Mouse (Mus musculus) stomach, postnatal 0 days (tissue): ENCODE data around the gene Krt10. TPM values are rescaled to one million over a fixed set of nuclear protein-coding genes. Genes with fewer than 3 reads are reported as not detected.

Experiments used
- ATAC-seq: fragments of 200-750 bp; cut with Nextera tagmentation; 2 replicates; pipeline ENCODE4 v1.8.0; 2017; ENCODE audit not compliant: low FRiP score, low TSS enrichment
- DNase-seq: peaks from one replicate; pipeline ENCODE4 v3.0.0-alpha.2; 2016; ENCODE audit warnings: low spot score
- H3K27ac ChIP-seq: fragments of 300-500 bp; sonication (generic); replicated peaks from 2 replicates; pipeline ENCODE4 v1.5.1; 2014; ENCODE audit warnings: mild to moderate bottlenecking, control low read depth
- H3K27me3 ChIP-seq: fragments of 300-500 bp; sonication (generic); 2 replicates; pipeline ENCODE4 v1.6.1; 2014; ENCODE audit warnings: low read length; ENCODE audit not compliant: control insufficient read depth, insufficient read depth
- H3K36me3 ChIP-seq: fragments of 300-500 bp; sonication (generic); 2 replicates; pipeline ENCODE4 v1.6.1; 2014; ENCODE audit warnings: low read length, mixed read lengths; ENCODE audit not compliant: control insufficient read depth, insufficient read depth
- H3K4me1 ChIP-seq: fragments of 300-500 bp; sonication (generic); replicated peaks from 2 replicates; pipeline ENCODE4 v1.6.1; 2014; ENCODE audit warnings: antibody characterized with exemption; ENCODE audit not compliant: control insufficient read depth, insufficient read depth
- H3K4me2 ChIP-seq: fragments of 300-500 bp; sonication (generic); replicated peaks from 2 replicates; pipeline ENCODE4 v1.6.1; 2014; ENCODE audit warnings: low read depth, mild to moderate bottlenecking, control low read depth, moderate library complexity
- H3K4me3 ChIP-seq: fragments of 300-500 bp; sonication (generic); 2 replicates; pipeline ENCODE4 v1.5.1; 2014; ENCODE audit warnings: low read depth, low read length, control low read depth
- H3K9ac ChIP-seq: fragments of 300-500 bp; sonication (generic); 2 replicates; pipeline ENCODE4 v1.6.1; 2014; ENCODE audit warnings: mild to moderate bottlenecking, low read length, control low read depth, mixed read lengths
- H3K9me3 ChIP-seq: fragments of 300-500 bp; sonication (generic); 2 replicates; pipeline ENCODE4 v1.6.1; 2016; ENCODE audit warnings: low read length; ENCODE audit not compliant: control insufficient read depth
- CTCF ChIP-seq: IDR thresholded peaks from 2 replicates; pipeline ENCODE4 v1.5.1; 2016; ENCODE audit warnings: antibody characterized with exemption, low read depth, mild to moderate bottlenecking, moderate library complexity
- EP300 ChIP-seq: optimal IDR thresholded peaks from 2 replicates; pipeline ENCODE3; 2016; ENCODE audit warnings: antibody characterized with exemption
- WGBS: fragments of 180-500 bp; shearing (Covaris S2); extraction: QIAGEN DNeasy Blood & Tissue Kit; methylation state at CpG from one replicate; pipeline ENCODE4 v1.1.7; 2014; 5-methylcytosine and 5-hydroxymethylcytosine counted together
- polyA plus RNA-seq: library from polyadenylated mRNA; unstranded; fragments of >200 nt; fragmentation: Nextera tagmentation; extraction: Ambion mirVana; gene quantifications from 2 replicates; pipeline ENCODE4 v1.2.1, GENCODE M21; 2015

Gene Krt10
- polyA plus RNA-seq, 1 experiment from 2014 or later, result 431 TPM

DNA sequence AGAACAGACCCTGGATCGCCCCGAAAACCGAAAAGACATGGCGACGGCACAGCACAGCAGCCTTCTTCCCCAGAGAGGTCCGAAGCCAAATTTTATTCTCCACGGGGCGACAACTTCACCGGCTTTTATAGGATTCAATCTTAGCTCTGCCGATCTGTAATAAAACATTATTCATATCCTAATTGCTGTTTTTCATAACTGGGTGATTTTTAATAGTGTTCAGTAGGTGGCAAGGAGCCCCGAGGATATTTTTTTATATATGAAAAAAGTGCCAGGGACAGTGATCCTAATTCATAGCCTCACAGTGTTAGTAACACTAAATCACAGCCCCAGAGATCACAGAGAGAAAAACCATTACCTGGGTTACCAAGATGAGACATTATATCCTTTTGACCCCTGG, 51.3 kb downstream of the Krt10 start, which contains the start of gene Krt26:
Gene Krt26, minus strand, starts transcription at position 101 of the 400 bp plus-strand sequence.
- WGBS, result 95% methylated on average over 11 of the region's 11 CpGs
- no peaks in the 10 kb centered on the region for H3K36me3 ChIP-seq
- H3K9me3 ChIP-seq, result no peaks in the 10 kb centered on the region
- no peak within 1 kb of the TSS for H3K4me2 ChIP-seq
- no peak within 1 kb of the TSS for H3K27ac ChIP-seq
- DNase-seq, result no peak
- H3K9ac ChIP-seq, result no peak within 1 kb of the TSS
- TF ChIP-seq CTCF (no peak), EP300 (no peak)
- H3K4me3 ChIP-seq, result no peak within 1 kb of the TSS
- ATAC-seq, result no peak
- no peaks in the 10 kb centered on the region for H3K27me3 ChIP-seq
- no peaks in the 10 kb centered on the region for H3K4me1 ChIP-seq

Other genes starting within 250 kb of the Krt10 start
- 0.05 and 0.07 TPM in 2 replicates for gene Ccr7, start 234.3 kb downstream of the Krt10 start, polyA plus RNA-seq
- gene Smarce1, start 158.3 kb downstream of the Krt10 start, polyA plus RNA-seq, result 90.3 and 91.6 TPM in 2 replicates
- 0.25 and 0.33 TPM in 2 replicates for gene Krt222, start 145.3 kb downstream of the Krt10 start, polyA plus RNA-seq
- gene Krt24, start 104.1 kb downstream of the Krt10 start, polyA plus RNA-seq, result not detected in 2 replicates
- gene Krt25, start 66.4 kb downstream of the Krt10 start, polyA plus RNA-seq, result 0.12 TPM in 2 replicates
- gene Krt26, start 51.4 kb downstream of the Krt10 start, polyA plus RNA-seq, result not detected in 2 replicates
- not detected in 2 replicates for gene Krt27, start 38.3 kb downstream of the Krt10 start, polyA plus RNA-seq
- gene Krt28, start 14.5 kb downstream of the Krt10 start, polyA plus RNA-seq, result 0.10 TPM in 1 of 2 replicates, not detected in the other
- 0.16 and 0.21 TPM in 2 replicates for gene Krt12, start 32.9 kb upstream of the Krt10 start, polyA plus RNA-seq
- gene Krt20, start 48.8 kb upstream of the Krt10 start, polyA plus RNA-seq, result 110 and 119 TPM in 2 replicates
- gene Krt23, start 103.8 kb upstream of the Krt10 start, polyA plus RNA-seq, result 204 and 221 TPM in 2 replicates
- 0.07 TPM in 1 of 2 replicates, not detected in the other for gene Krt39, start 132.0 kb upstream of the Krt10 start, polyA plus RNA-seq
- not detected in 2 replicates for gene Krt40, start 153.8 kb upstream of the Krt10 start, polyA plus RNA-seq
- not detected in 2 replicates for gene Krtap3-3, start 161.5 kb upstream of the Krt10 start, polyA plus RNA-seq
- gene Krtap3-2, start 167.5 kb upstream of the Krt10 start, polyA plus RNA-seq, result 0.19 and 0.34 TPM in 2 replicates
- gene Gm11939, start 170.1 kb upstream of the Krt10 start, polyA plus RNA-seq, result not detected in 2 replicates
- gene Krtap3-1, start 177.3 kb upstream of the Krt10 start, polyA plus RNA-seq, result not detected in 2 replicates
- not detected in 2 replicates for gene Krtap1-5, start 191.7 kb upstream of the Krt10 start, polyA plus RNA-seq
- not detected in 2 replicates for gene Krtap1-4, start 194.3 kb upstream of the Krt10 start, polyA plus RNA-seq
- not detected in 2 replicates for gene Krtap1-3, start 202.0 kb upstream of the Krt10 start, polyA plus RNA-seq
- gene Krtap9-3, start 208.7 kb upstream of the Krt10 start, polyA plus RNA-seq, result not detected in 2 replicates
- gene Gm11938, start 213.9 kb upstream of the Krt10 start, polyA plus RNA-seq, result not detected in 2 replicates
- not detected in 2 replicates for gene Gm11937, start 220.8 kb upstream of the Krt10 start, polyA plus RNA-seq
- not detected in 2 replicates for gene Krtap2-4, start 225.5 kb upstream of the Krt10 start, polyA plus RNA-seq
- gene Gm11562, start 231.1 kb upstream of the Krt10 start, polyA plus RNA-seq, result not detected in 2 replicates
- not detected in 2 replicates for gene Krtap4-1, start 238.9 kb upstream of the Krt10 start, polyA plus RNA-seq
- not detected in 2 replicates for gene Krtap4-2, start 245.7 kb upstream of the Krt10 start, polyA plus RNA-seq